Mouse (Mus musculus) lung, adult 2 months (tissue): ENCODE measurements around the gene Igtp.

Experiments
- CTCF ChIP-seq: fragments of 200-500 bp; IDR thresholded peaks from 2 replicates; pipeline ENCODE4 v1.5.1; 2011; ENCODE audit warnings: mild to moderate bottlenecking, low read length, control low read depth; ENCODE audit not compliant: insufficient read depth
- POLR2A ChIP-seq: fragments of 200-500 bp; IDR thresholded peaks from 2 replicates; pipeline ENCODE4 v1.6.1; 2011; ENCODE audit warnings: low read depth, mild to moderate bottlenecking, control low read depth, low read length, borderline replicate concordance; ENCODE audit errors: extremely low read depth

DNA sequence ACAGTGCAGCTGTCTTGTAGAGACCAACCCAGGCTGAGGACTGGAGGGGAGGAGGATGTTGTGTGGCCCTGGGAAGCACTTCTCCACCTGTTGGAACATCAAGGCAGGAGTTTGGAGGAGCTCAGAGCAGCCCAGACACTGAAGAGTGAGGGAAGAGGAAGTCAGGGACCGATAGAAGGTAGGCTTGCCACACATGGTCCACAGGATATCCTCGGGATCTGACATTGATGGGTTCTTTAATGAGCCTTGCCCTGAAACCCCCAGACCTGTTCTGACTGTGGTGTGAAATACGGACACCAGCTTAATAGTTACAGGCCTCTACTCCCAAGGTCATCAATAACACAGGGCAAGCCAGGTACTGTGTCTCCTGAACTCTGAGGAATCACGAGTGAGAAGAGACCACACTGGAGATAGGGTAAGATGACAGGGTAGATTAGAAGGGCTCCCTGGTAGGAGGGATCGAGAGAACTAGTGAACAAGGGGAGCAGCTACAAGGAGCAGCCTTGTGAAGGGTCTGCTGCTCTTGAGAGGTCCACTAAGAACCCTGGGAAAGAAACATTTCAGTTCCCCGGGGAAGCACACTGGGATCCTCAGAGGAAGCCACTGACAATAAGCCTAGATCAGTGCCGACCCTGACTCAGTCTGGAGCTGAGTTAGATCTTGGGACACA is 14.5 kb downstream of the Igtp start:
- TF ChIP-seq POLR2A (no peak), CTCF (no peak)
